Mouse (Mus musculus) ES-Bruce4 (cell line): ENCODE results near the gene Arhgef25.

Experiments
- CTCF ChIP-seq: IDR thresholded peaks from one replicate; pipeline ENCODE4 v1.8.1; 2011; ENCODE audit warnings: low read depth, low read length
- EP300 ChIP-seq: IDR thresholded peaks from 2 replicates; pipeline ENCODE4 v1.6.1; 2011; ENCODE audit warnings: low read depth, low read length; ENCODE audit not compliant: insufficient read depth

GRCm38 (mm10) chr10:127205373-127205772 is 15.5 kb upstream of the Arhgef25 start:
- TF ChIP-seq CTCF, result no peak
- no peak for TF ChIP-seq EP300
